Mouse (Mus musculus) small intestine, adult 2 months (tissue): ENCODE data around the gene Pnpla3.

Experiments used
- CTCF ChIP-seq: fragments of 200-500 bp; IDR thresholded peaks from 2 replicates; pipeline ENCODE4 v1.5.1; 2012; ENCODE audit warnings: low read depth, mild to moderate bottlenecking, control low read depth, inconsistent platforms, low read length, moderate library complexity, mixed read lengths; ENCODE audit not compliant: insufficient replicate concordance, insufficient read length; ENCODE audit errors: extremely low read depth
- POLR2A ChIP-seq: fragments of 200-500 bp; IDR thresholded peaks from 2 replicates; pipeline ENCODE4 v1.6.1; 2012; ENCODE audit warnings: low read depth, mild to moderate bottlenecking, control low read depth, inconsistent platforms, low read length, moderate library complexity

- TF ChIP-seq POLR2A = no peak
- no peak for TF ChIP-seq CTCF
Measured at GRCm38 (mm10) chr15:84231721-84232561, 64.3 kb downstream of the Pnpla3 start, which contains the start of gene Parvb.
